Mouse (Mus musculus): Measurements from ENCODE around the gene Gm10570. TPM values are rescaled to one million over a fixed set of nuclear protein-coding genes. Genes with fewer than 3 reads are reported as not detected.

The Gm10570 gene
- total and polyA plus RNA-seq, 3 experiments = not detected

GRCm38 (mm10) chr4:130316691-130317090, 8.2 kb upstream of the Gm10570 start (continued):
- TF ChIP-seq MAFK (IDR thresholded peaks at IDR 0.05; ENCODE audit: insufficient replicate concordance, low read length) (no peak), ZMIZ1 (IDR thresholded peaks at IDR 0.05; ENCODE audit: low read depth, low read length) (no peak), MEF2A (IDR thresholded peaks at IDR 0.05; ENCODE audit: borderline replicate concordance, low read depth, low read length) (no peak)

- Histone ChIP-seq H3K4me3 (replicated peaks in 1 of 3; ENCODE audit: low read depth in 2 of 3, low read length in 2 of 3, poor library complexity in 1 of 3) (no peak overlapping the region), H3K27me3 (replicated peaks) (no peaks in the 10 kb centered on the region), H3K4me1 (ENCODE audit: control insufficient read depth in 1 of 2, insufficient read depth in 2 of 2) (no peaks in the 10 kb centered on the region), H3K79me2 (replicated peaks; ENCODE audit: control insufficient read depth, extremely low read depth, insufficient read depth, poor library complexity, severe bottlenecking) (no peaks in the 10 kb centered on the region), H3K4me2 (ENCODE audit: insufficient read depth, low read depth, poor library complexity, severe bottlenecking) (no peak overlapping the region), H3K9me3 (replicated peaks; ENCODE audit: low read length) (no peaks in the 10 kb centered on the region), H3K36me3 (replicated peaks in 1 of 2; ENCODE audit: control insufficient read depth in 1 of 2, insufficient read depth in 1 of 2, low read length in 1 of 2) (peaks cover 42 to 86% of the 10 kb centered on the region in 2 experiments), H3K9ac (ENCODE audit: insufficient read depth, low read depth) (no peak overlapping the region), H3K27ac (ENCODE audit: insufficient read depth, low read depth) (no peak overlapping the region)
- no peak for DNase-seq (ENCODE audit: extremely low read depth)
- TF ChIP-seq SIN3A (IDR thresholded peaks at IDR 0.05; ENCODE audit: low read length) (no peak), MEF2A (IDR thresholded peaks at IDR 0.05; ENCODE audit: borderline replicate concordance, low read depth, low read length) (no peak), POLR2AphosphoS2 (IDR thresholded peaks at IDR 0.05; ENCODE audit: low read depth, low read length) (no peak), PAX5 (IDR thresholded peaks at IDR 0.05; ENCODE audit: low read length) (no peak), GABPA (IDR thresholded peaks at IDR 0.05; ENCODE audit: insufficient replicate concordance, low read depth, low read length) (no peak), CTCF (conservative IDR thresholded peaks at IDR 0.05 in 1 of 2, IDR thresholded peaks at IDR 0.05 in 1 of 2; ENCODE audit: low read depth in 2 of 2, low read length in 2 of 2) (no peak), MAX (IDR thresholded peaks at IDR 0.05; ENCODE audit: low read length) (no peak), MYC (IDR thresholded peaks at IDR 0.05; ENCODE audit: low read depth, low read length) (no peak), TBP (conservative IDR thresholded peaks at IDR 0.05; ENCODE audit: low read depth, low read length) (no peak), ETS1 (conservative IDR thresholded peaks at IDR 0.05; ENCODE audit: low read depth, low read length) (no peak), ZNF384 (IDR thresholded peaks at IDR 0.05; ENCODE audit: low read depth, low read length) (no peak), JUN (IDR thresholded peaks at IDR 0.05; ENCODE audit: insufficient read depth, low read depth, low read length) (no peak)
- dilution Hi-C loops (cut with MboI; ENCODE audit: extremely low pct_ligation_motif_present, extremely low pct_unique_long_range_greater_than_20kb, low sequenced_read_pairs) (no loop called here), in situ Hi-C loops (cut with MboI; ENCODE audit: low pct_ligation_motif_present, low pct_unique_long_range_greater_than_20kb, low sequenced_read_pairs) (no loop called here)
Observed at GRCm38 (mm10) chr4:130315771-130316527, 7.5 kb upstream of the Gm10570 start.

GRCm38 (mm10) chr4:130313552-130313951, 5.1 kb upstream of the Gm10570 start:
- dilution Hi-C loops (cut with MboI; ENCODE audit: extremely low pct_ligation_motif_present, extremely low pct_unique_long_range_greater_than_20kb, low sequenced_read_pairs) (no loop called here), in situ Hi-C loops (cut with MboI; ENCODE audit: low pct_ligation_motif_present, low pct_unique_long_range_greater_than_20kb, low sequenced_read_pairs) (no loop called here)
- no peak for DNase-seq (ENCODE audit: extremely low read depth)
- Histone ChIP-seq H3K9ac (ENCODE audit: insufficient read depth, low read depth) (no peak overlapping the region), H3K36me3 (replicated peaks in 1 of 2; ENCODE audit: control insufficient read depth in 1 of 2, insufficient read depth in 1 of 2, low read length in 1 of 2) (peaks cover 30 to 64% of the 10 kb centered on the region in 2 experiments), H3K4me3 (replicated peaks in 1 of 3; ENCODE audit: low read depth in 2 of 3, low read length in 2 of 3, poor library complexity in 1 of 3) (no peak overlapping the region), H3K9me3 (replicated peaks; ENCODE audit: low read length) (no peaks in the 10 kb centered on the region), H3K79me2 (replicated peaks; ENCODE audit: control insufficient read depth, extremely low read depth, insufficient read depth, poor library complexity, severe bottlenecking) (no peaks in the 10 kb centered on the region), H3K27ac (ENCODE audit: insufficient read depth, low read depth) (no peak overlapping the region), H3K4me2 (ENCODE audit: insufficient read depth, low read depth, poor library complexity, severe bottlenecking) (no peak overlapping the region), H3K27me3 (replicated peaks) (no peaks in the 10 kb centered on the region), H3K4me1 (ENCODE audit: control insufficient read depth in 1 of 2, insufficient read depth in 2 of 2) (no peaks in the 10 kb centered on the region)
- no peak for TF ChIP-seq CHD2 (IDR thresholded peaks at IDR 0.05; ENCODE audit: low read length)
- no peak for TF ChIP-seq ELF1 (IDR thresholded peaks at IDR 0.05; ENCODE audit: low read depth, low read length)
- TF ChIP-seq MAFK (IDR thresholded peaks at IDR 0.05; ENCODE audit: insufficient replicate concordance, low read length) = no peak
- no peak for TF ChIP-seq NRF1 (IDR thresholded peaks at IDR 0.05; ENCODE audit: low read depth, low read length)
- TF ChIP-seq SMC3 (IDR thresholded peaks at IDR 0.05; ENCODE audit: low read depth, low read length) = no peak
- no peak for TF ChIP-seq ZC3H11A (IDR thresholded peaks at IDR 0.05; ENCODE audit: low read depth, low read length)
- no peak for TF ChIP-seq MAZ (IDR thresholded peaks at IDR 0.05; ENCODE audit: low read depth, low read length)
- TF ChIP-seq NELFE (IDR thresholded peaks at IDR 0.05; ENCODE audit: low read depth, low read length) = no peak
- no peak for TF ChIP-seq SIN3A (IDR thresholded peaks at IDR 0.05; ENCODE audit: low read length)
- no peak for TF ChIP-seq TCF12 (IDR thresholded peaks at IDR 0.05; ENCODE audit: low read depth, low read length)
- TF ChIP-seq GABPA (IDR thresholded peaks at IDR 0.05; ENCODE audit: insufficient replicate concordance, low read depth, low read length) = no peak
- TF ChIP-seq EP300 (IDR thresholded peaks at IDR 0.05; ENCODE audit: low read length) = no peak
- no peak for TF ChIP-seq BHLHE40 (IDR thresholded peaks at IDR 0.05; ENCODE audit: low read depth, low read length)
